Mouse (Mus musculus): Measurements from ENCODE around the gene Appl1. TPM values are rescaled to one million over a fixed set of nuclear protein-coding genes. Genes with fewer than 3 reads are reported as not detected.

Gene Appl1
- 7.0 and 18.7 TPM in 2 replicates for polyA plus RNA-seq (2012; ENCODE audit: insufficient read depth, insufficient read length, missing spikeins)

GRCm38 (mm10) chr14:26971106-26971789 is at the start of gene Appl1:
TSS of gene Appl1 (minus strand) at chr14:26971232.
- Histone ChIP-seq H3K4me1 (ENCODE audit: control insufficient read depth, insufficient read depth, insufficient read length, low read length) (peaks cover 6% of the 10 kb centered on the region; the same call in 1 of the 2 replicates), H3K4me3 (ENCODE audit: insufficient read depth, low read depth, low read length) (peak within 1 kb of the TSS; percentile 86), H3K27ac (replicated peaks; ENCODE audit: low read depth, low read length) (peak within 1 kb of the TSS; percentile 58)

- H3K27ac ChIP-seq (replicated peaks; ENCODE audit: low read depth, low read length) = no peak overlapping the region
- no peaks in the 10 kb centered on the region for H3K4me1 ChIP-seq (ENCODE audit: control insufficient read depth, insufficient read depth, insufficient read length, low read length)
- H3K4me3 ChIP-seq (ENCODE audit: insufficient read depth, low read depth, low read length) = no peak overlapping the region
Observed at GRCm38 (mm10) chr14:27019850-27020249, 48.8 kb upstream of the Appl1 start.

- H3K27ac ChIP-seq (replicated peaks; ENCODE audit: low read depth, low read length) = no peak overlapping the region
- H3K4me1 ChIP-seq (ENCODE audit: control insufficient read depth, insufficient read depth, insufficient read length, low read length) = no peaks in the 10 kb centered on the region
- H3K4me3 ChIP-seq (ENCODE audit: insufficient read depth, low read depth, low read length) = no peak overlapping the region
Observed at GRCm38 (mm10) chr14:27017936-27018335, 46.9 kb upstream of the Appl1 start.

- H3K4me1 ChIP-seq (ENCODE audit: control insufficient read depth, insufficient read depth, insufficient read length, low read length) = no peaks in the 10 kb centered on the region
- H3K27ac ChIP-seq (replicated peaks; ENCODE audit: low read depth, low read length) = no peak overlapping the region
- no peak overlapping the region for H3K4me3 ChIP-seq (ENCODE audit: insufficient read depth, low read depth, low read length)
Observed at GRCm38 (mm10) chr14:27013658-27014057, 42.6 kb upstream of the Appl1 start.

GRCm38 (mm10) chr14:27011561-27011960 is 40.5 kb upstream of the Appl1 start:
- Histone ChIP-seq H3K27ac (replicated peaks; ENCODE audit: low read depth, low read length) (no peak overlapping the region), H3K4me3 (ENCODE audit: insufficient read depth, low read depth, low read length) (no peak overlapping the region), H3K4me1 (ENCODE audit: control insufficient read depth, insufficient read depth, insufficient read length, low read length) (no peaks in the 10 kb centered on the region)

GRCm38 (mm10) chr14:27005937-27006336 is 34.9 kb upstream of the Appl1 start:
- H3K27ac ChIP-seq (replicated peaks; ENCODE audit: low read depth, low read length) = no peak overlapping the region
- H3K4me1 ChIP-seq (ENCODE audit: control insufficient read depth, insufficient read depth, insufficient read length, low read length) = no peaks in the 10 kb centered on the region
- H3K4me3 ChIP-seq (ENCODE audit: insufficient read depth, low read depth, low read length) = no peak overlapping the region

GRCm38 (mm10) chr14:27004906-27005305 is 33.9 kb upstream of the Appl1 start:
- no peak overlapping the region for H3K4me3 ChIP-seq (ENCODE audit: insufficient read depth, low read depth, low read length)
- H3K27ac ChIP-seq (replicated peaks; ENCODE audit: low read depth, low read length) = no peak overlapping the region
- no peaks in the 10 kb centered on the region for H3K4me1 ChIP-seq (ENCODE audit: control insufficient read depth, insufficient read depth, insufficient read length, low read length)

- H3K27ac ChIP-seq (replicated peaks; ENCODE audit: low read depth, low read length) = no peak overlapping the region
- H3K4me1 ChIP-seq (ENCODE audit: control insufficient read depth, insufficient read depth, insufficient read length, low read length) = no peaks in the 10 kb centered on the region
- no peak overlapping the region for H3K4me3 ChIP-seq (ENCODE audit: insufficient read depth, low read depth, low read length)
Observed at GRCm38 (mm10) chr14:27000386-27000785, 29.4 kb upstream of the Appl1 start.

- Histone ChIP-seq H3K4me1 (ENCODE audit: control insufficient read depth, insufficient read depth, insufficient read length, low read length) (no peaks in the 10 kb centered on the region), H3K4me3 (ENCODE audit: insufficient read depth, low read depth, low read length) (no peak overlapping the region), H3K27ac (replicated peaks; ENCODE audit: low read depth, low read length) (no peak overlapping the region)
Observed at GRCm38 (mm10) chr14:26996257-26996656, 25.2 kb upstream of the Appl1 start.

GRCm38 (mm10) chr14:26994211-26994741 is 23.2 kb upstream of the Appl1 start, which contains the start of gene Hesx1:
TSS of gene Hesx1 (plus strand) at chr14:26994416.
- H3K27ac ChIP-seq (replicated peaks; ENCODE audit: low read depth, low read length) = peak within 1 kb of the TSS; percentile 4; the same call in 1 of the 2 replicates
- no peaks in the 10 kb centered on the region for H3K4me1 ChIP-seq (ENCODE audit: control insufficient read depth, insufficient read depth, insufficient read length, low read length)
- H3K4me3 ChIP-seq (ENCODE audit: insufficient read depth, low read depth, low read length) = peak within 1 kb of the TSS; percentile 52

GRCm38 (mm10) chr14:26993427-26993826 is 22.4 kb upstream of the Appl1 start:
- no peak overlapping the region for H3K27ac ChIP-seq (replicated peaks; ENCODE audit: low read depth, low read length)
- no peak overlapping the region for H3K4me3 ChIP-seq (ENCODE audit: insufficient read depth, low read depth, low read length)
- no peaks in the 10 kb centered on the region for H3K4me1 ChIP-seq (ENCODE audit: control insufficient read depth, insufficient read depth, insufficient read length, low read length)

GRCm38 (mm10) chr14:26991622-26992021 is 20.6 kb upstream of the Appl1 start:
- no peak overlapping the region for H3K4me3 ChIP-seq (ENCODE audit: insufficient read depth, low read depth, low read length)
- no peaks in the 10 kb centered on the region for H3K4me1 ChIP-seq (ENCODE audit: control insufficient read depth, insufficient read depth, insufficient read length, low read length)

GRCm38 (mm10) chr14:26988694-26989093 is 17.7 kb upstream of the Appl1 start:
- H3K4me1 ChIP-seq (ENCODE audit: control insufficient read depth, insufficient read depth, insufficient read length, low read length) = no peaks in the 10 kb centered on the region
- no peak overlapping the region for H3K27ac ChIP-seq (replicated peaks; ENCODE audit: low read depth, low read length)
- no peak overlapping the region for H3K4me3 ChIP-seq (ENCODE audit: insufficient read depth, low read depth, low read length)

More at GRCm38 (mm10) chr14:26991622-26992021, 20.6 kb upstream of the Appl1 start:
- H3K27ac ChIP-seq (replicated peaks; ENCODE audit: low read depth, low read length) = no peak overlapping the region

- no peak overlapping the region for H3K27ac ChIP-seq (replicated peaks; ENCODE audit: low read depth, low read length)
- H3K4me1 ChIP-seq (ENCODE audit: control insufficient read depth, insufficient read depth, insufficient read length, low read length) = no peaks in the 10 kb centered on the region
- H3K4me3 ChIP-seq (ENCODE audit: insufficient read depth, low read depth, low read length) = no peak overlapping the region
Observed at GRCm38 (mm10) chr14:26982150-26982530, 11.1 kb upstream of the Appl1 start.

GRCm38 (mm10) chr14:26981494-26982149 is 10.6 kb upstream of the Appl1 start:
- Histone ChIP-seq H3K27ac (replicated peaks; ENCODE audit: low read depth, low read length) (no peak overlapping the region), H3K4me3 (ENCODE audit: insufficient read depth, low read depth, low read length) (no peak overlapping the region), H3K4me1 (ENCODE audit: control insufficient read depth, insufficient read depth, insufficient read length, low read length) (no peaks in the 10 kb centered on the region)
